Mouse (Mus musculus): Measurements from ENCODE around the gene Plxnc1.
A peak's percentile ranks its signal among the peaks of the same experiment; 100 is the strongest.

Plxnc1 gene

DNA sequence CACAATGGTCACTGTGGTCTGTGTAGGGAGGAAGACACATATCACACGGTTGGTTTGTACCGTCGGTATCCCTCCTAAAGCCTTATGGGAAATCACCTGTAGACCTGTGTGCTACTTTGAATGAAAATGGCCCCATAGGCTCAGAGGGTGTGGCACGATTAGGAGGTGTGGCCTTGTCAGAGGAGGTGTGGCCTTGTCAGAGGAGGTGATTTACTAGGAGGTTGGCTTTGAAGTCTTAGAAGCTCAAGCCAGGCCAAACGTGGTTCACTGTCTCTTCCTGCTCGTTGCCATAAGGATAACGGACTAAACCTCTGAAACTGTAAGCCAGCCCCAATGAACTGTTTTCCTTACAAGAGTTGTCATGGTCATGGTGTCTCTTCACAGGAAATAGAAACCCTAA lies 73.5 kb downstream of the Plxnc1 start:
- DNase-seq (ENCODE audit: low read depth, low spot score), result no peak

DNA sequence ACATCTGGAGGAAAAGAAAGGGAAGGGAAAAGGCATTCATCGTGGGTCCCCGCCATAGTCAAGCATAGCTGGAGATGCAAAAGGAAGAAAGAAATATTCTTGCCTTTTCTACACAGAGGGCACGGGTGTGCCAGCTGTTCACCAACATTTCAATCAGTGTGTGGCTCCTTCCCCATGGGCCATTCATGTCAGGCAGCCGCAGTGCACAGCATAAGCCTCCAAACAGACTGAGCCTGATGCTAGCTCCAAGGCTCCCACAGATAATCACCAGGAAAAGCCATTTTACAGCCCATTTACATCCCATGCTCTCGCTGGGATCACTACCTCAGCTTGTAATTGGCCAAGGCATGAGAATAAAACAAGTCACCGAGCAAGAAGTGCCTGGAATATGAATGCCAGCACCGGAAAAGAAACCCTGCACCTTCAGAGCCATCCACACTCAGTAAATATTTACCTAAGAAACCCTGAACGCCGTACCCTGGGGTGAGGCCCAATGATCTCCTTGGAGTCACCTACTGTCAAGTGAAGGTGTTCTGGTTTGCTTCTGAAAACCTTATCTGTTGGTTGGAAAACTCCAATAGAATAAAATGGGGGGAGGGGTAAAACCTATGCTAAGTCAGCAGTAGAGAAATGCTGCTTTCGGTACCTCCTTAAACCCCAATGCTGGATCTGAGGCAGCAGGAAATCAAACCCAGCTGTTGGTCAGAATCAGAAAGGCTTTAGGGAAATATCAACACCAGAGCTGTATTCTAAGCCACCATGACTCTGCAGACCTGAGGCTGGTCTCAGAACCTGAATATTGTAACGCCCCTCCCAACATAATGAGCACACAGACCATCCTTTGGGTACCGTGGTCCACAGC lies 77.4 kb downstream of the Plxnc1 start:
- no peak for DNase-seq (ENCODE audit: low read depth, low spot score)

DNA sequence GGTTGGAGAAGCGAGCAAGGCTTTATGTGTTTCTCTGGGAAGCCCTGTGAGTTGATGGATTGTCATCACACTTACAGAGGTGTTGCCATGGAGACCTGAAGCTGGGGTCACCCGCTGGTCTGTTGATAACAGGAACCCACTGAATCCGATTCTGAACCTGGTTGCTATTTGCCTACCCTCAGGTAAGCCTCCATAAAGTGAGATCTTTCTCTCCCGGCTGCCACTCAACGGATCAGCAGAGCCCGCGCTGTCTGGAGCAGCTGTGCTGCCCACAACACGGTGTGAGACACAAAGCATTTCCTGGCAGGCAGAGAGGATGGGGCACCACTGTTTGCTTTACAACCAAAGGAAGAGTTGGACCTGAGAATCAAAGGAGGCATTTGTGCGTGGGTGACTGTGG lies 79.4 kb downstream of the Plxnc1 start:
- peak; percentile 32 for DNase-seq (ENCODE audit: low read depth, low spot score)

DNA sequence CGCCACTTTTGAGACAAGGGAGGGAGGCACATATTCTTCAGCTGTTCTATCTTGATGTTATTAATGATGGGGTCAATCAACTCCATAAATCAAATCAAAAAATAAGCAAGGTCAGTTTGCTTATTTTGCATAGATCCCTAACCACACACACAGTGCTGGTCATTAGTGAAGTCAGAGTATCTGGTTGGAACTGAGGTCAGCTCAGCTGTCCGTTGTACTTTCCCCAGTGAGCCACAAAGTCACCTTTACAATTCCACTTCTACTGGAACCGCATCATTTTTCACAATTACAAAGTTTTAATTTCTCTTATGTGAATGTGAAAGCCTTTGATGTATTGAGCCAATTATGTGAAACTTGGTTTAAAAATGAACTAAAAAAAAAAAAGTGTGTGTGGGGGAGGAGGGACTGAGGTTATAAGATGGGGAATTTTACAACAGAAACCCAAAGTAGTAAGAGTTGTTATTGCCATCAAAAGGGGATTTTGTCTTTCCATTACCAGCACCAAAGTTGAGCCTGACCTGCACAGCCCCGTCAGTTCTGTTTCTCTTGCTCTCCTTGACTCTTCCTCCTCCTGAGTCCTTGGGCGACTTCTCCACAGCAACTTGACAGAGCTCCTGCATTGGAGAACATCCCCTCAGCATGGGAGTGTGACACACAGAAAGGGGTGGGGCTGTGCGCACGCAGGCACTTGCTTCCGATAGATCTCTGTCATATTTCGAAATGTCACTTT lies 80.3 kb downstream of the Plxnc1 start:
- peak; percentile 79 for DNase-seq (ENCODE audit: low read depth, low spot score)

DNA sequence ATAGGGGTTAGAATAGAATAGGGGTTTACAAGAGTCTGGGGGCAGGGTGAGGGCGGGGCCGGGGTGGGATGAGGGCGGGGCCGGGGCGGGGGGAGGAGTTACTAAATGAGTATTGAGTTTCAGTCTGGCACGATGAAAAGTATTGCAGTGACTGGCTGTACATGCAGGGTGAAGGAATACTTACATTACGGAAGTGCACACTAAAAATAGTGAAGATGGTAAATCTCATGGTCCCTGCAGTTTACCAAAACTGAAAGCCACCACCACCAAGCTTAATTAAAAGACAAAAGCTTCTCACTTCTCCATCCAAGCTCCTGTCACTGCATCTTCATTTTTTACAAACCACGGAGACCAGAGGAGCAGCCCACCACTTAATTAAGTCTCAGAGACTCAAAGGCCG lies 81.4 kb downstream of the Plxnc1 start:
- no peak for DNase-seq (ENCODE audit: low read depth, low spot score)

DNA sequence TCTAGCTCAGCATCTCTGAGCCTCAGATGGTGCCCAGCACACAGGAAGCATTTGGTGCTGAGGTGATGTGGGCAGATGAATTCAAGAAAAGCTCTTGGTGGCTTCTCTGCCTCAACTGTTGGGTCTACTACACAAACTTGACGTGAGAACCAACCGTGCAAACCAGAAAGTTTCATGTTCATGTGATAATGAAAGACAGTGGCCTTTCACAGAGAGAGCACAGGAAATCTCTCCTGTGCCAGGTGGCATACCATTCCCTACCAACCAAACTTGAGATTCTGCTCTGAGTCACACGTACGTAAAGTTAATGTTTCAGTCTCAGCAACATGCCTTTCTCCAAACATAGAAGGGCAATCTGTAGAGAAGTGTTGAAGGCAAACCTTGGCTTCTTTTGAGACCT lies 83.8 kb downstream of the Plxnc1 start:
- DNase-seq (ENCODE audit: low read depth, low spot score), result peak; percentile 30

DNA sequence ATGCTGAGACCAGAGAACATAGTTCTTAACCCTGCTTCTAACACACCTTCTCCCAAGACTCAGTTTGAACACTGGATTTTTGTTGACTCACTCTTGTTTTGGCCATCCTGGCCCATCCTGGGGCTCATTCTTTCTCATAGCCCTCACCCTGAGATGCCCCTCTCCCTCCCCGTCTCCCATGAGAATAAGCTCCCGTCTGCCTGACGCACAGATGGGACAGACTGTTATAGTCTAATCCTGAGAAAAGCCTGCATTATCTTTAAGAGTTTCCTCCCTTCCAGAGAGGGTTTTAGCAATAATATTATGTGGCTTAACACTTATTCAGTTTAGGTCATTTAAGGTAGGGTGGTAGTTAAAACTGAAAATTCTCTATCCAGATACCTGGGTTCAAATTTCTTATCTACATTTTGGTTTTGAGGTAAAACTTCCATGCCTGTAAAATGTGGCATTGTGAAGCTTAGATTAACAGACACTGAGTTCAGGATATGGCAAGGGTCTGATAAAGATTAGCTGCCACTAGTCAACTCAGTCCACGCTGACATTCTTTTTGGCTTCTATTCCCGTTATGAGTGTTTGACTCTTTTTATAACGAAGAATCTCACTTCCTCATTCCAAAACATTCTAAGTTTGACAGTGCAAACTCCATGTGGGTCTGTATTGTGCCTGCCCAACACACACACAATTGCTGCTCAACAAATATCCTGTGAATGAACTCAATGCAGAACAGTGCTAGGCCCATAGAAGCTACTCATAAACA lies 86.2 kb downstream of the Plxnc1 start:
- no peak for DNase-seq (ENCODE audit: low read depth, low spot score)

DNA sequence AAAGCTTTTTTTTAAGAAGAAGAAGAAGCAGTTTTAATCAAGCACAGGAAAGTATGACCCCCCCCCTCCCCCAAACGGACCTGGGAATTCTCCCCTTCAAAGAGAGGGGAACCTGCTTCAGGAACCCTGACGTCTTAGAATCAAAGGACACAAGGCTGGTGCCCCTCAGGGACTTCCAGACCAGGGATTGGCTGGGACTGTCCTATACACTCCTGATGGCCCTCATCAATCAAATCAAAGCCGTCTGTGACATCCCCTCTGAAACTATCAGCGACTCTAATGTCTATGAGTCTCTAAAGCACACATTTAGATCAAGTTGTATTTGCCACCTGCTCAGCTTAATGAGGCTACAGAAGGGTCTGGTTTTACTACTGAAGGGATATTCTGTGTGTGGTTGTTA lies 94.1 kb downstream of the Plxnc1 start:
- no peak for DNase-seq (ENCODE audit: low read depth, low spot score)

DNA sequence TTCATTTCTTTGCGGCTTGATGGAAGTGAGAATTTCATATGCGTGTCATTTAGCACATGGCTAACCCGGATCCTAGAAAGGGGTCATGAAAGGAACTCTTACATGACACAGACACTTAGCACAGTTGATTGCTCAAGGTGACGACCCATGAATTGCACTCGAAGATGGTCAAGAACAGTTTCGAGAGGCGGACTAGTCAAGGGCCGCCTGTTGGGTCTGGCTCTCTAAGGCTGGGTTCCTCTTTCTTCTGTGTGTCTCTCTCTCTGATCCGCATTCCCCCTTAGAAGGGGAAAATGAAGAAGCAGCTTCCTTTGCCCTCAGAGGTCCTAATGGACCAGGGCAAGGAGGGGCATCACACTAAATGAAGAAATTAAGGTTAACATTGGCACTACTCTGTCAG lies 94.7 kb downstream of the Plxnc1 start:
- no peak for DNase-seq (ENCODE audit: low read depth, low spot score)

DNA sequence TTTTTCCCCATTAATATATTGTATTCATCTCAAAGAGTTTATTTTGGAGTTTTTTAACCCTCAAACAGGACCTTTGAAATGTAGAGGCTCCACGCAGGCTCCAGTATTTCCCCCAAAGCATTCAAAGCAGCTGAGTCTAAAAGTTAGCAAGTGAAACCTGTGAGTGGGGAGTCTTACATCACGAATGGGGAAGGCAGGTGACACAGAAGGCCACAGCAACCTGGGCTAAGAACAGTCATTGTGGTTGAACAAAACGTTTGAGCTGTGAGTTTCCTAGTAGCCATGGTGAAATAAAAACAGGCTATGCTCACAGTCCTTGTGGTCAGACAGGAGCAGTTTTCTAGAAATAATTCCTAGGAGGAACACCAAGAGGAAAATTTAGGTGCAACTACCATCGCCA lies 95.3 kb downstream of the Plxnc1 start:
- no peak for DNase-seq (ENCODE audit: low read depth, low spot score)

DNA sequence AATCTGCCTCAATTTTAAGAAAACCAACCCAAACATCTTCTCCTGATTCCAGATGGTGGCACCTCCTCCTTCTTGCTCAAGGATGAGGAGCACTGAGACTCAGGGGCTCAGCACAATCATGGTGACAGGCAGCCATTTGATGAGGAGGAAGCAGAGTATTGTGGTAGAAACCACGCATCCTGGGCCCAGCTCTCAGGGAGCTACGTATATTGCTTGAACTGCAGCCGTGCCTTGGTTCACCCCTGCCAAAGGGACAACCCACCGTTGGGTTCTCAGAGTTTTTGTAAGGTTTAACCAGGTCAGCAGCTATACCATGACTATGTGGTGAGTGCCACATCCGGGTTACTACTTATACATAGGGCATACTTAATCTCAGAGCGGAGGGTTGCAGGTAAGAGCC lies 96.3 kb downstream of the Plxnc1 start:
- peak; percentile 40 for DNase-seq (ENCODE audit: low read depth, low spot score)

DNA sequence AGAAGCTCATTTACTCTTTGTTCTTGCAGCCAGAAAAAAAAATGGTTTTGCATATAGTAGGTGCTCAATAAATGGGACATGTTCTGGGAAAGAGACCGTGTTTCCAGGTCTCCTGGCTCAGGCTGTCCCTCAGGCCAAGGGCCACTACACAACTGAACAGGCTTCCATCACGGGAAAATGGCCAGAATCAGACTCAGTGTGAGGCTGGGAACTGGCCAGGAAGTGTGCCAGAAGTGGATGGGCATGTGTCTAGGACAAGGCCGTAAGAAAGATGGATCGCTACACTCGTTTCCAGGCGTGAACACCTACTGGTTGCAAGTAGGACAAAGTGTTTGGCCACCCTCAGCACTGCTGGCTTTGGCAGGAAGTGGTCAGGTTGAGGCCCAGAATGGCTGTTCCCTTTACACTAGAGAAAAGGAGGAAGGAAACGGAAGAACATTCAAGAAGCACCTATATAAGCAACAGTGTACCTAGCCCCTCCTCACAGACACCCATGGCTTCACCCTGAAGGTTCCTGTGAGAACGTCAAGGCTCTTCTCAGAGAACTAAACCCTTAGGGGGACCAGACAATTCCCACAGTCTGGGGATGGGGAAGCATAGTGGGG lies 98.0 kb downstream of the Plxnc1 start:
- no peak for DNase-seq (ENCODE audit: low read depth, low spot score)

DNA sequence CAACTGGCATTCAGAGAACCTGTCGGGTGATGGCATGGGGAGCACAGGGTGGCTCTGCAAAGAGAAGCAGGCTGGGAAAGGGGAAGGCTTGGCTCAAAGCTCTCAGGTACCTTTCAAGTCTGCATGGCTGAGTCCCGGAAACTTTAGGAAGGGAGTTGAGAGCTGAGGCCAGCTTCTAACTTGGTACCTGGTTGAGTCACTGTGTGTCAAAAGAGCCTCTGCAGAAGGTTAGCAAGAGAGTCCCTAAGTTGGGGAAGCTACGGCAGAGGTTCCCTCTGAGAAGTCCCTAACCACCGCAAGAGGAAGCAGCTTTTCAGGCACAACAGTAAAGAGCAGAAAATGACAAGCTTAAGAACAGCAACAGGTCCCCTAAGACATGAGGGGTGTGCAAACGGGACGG lies 99.9 kb downstream of the Plxnc1 start:
- DNase-seq (ENCODE audit: low read depth, low spot score), result peak; percentile 10

DNA sequence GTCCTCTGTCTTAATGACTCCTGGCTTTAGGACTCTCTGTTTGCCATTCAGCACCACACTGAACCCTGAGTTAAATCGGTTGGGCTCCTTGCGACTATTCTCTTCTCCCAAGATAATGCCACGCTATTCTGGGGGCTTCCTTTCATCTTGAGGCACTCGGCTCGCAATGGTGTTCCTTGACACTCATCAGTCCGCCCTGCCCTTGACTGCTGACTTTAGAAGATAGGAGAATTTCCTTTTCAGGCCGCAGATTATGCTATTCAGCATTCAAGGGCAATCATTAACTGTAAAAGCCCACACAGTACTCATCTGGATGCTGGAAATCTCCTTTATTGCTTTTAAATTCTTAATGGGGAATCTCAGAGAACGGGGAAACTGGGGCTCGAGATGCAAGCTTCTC lies 108.8 kb downstream of the Plxnc1 start:
- DNase-seq (ENCODE audit: low read depth, low spot score), result no peak

DNA sequence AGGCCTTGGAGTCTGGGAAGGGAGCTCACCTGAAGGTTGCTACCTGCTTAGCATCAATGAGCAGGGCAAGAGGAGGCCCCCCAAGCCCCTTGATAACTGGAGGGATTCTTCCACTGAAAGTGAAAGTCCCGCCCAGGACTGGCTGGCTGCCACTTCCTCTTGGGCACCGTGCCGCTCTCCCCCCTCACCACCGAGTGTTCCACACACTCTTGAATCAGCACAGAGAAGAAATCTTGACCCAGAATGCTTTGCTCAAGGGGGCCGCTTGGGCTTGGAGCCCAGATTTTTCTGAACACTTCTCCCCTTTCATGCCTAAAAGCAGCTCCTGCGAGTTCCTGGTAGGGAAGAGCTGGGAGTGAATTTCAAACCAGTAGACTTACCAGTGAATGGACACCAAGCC lies 115.2 kb downstream of the Plxnc1 start:
- peak; percentile 78 for DNase-seq (ENCODE audit: low read depth, low spot score)

DNA sequence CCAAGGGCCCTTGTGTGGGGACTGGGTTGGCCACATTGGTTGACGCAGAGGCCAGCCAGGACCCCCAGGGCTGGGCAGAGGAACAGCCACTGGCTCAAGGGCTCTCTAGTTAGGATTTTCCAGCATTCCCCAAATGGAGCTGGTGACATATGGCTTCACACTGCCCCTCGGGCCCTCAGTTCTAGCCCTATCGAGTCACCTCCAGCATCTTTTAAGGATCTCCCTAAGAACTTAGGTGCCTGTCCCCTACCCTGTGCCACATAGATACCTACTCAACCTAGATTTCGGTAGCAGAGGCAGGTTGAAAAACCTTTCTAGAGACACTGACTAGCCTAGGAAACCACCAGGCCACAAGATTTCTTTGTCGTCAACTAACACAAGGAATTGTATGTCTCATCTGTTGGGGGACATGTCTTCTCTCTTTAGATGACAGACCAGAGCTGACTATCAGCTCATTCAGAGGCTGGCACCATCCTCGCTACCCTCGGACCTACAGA lies 115.9 kb downstream of the Plxnc1 start:
- DNase-seq (ENCODE audit: low read depth, low spot score), result peak; percentile 41

DNA sequence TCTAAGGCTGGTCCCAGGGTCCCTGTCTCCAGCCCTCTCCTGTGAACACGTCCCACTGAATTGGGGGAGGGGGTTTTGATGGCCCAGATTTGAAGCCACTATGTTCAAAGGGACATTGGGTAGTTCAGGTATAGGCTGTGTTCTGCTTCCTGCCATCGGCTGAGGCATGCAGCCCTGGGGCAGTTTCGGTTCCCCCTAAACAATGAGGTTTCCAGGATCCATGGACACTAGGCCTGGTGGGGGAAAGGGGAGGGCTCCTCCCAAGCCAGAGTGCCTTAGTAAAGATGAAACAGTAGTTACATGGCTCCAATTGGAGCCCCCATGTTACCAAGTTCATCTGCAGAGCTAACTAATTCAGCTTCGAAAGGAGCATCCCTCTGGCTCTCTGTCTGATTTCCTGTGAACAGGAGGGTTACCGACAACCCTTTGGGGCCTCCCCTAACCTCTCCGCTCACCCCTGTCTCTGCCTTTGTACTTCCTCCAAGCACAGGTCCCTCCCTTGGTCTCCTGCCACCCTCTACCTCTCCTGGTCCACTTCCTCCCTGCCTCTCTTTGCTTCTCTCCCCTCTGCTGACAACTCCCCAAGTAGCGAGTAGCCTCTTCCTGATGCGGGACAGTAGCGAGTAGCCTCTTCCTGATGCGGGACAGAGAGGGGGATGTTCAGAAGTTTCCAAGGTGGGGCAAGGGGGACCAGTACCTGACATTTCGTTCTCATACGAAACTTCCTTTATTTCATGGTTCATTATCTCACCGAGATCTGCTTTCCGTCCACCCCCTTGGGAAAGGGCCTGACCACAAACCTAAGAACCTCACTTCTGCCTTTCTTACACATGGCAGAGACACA lies 116.5 kb downstream of the Plxnc1 start:
- peak; percentile 79 for DNase-seq (ENCODE audit: low read depth, low spot score)

DNA sequence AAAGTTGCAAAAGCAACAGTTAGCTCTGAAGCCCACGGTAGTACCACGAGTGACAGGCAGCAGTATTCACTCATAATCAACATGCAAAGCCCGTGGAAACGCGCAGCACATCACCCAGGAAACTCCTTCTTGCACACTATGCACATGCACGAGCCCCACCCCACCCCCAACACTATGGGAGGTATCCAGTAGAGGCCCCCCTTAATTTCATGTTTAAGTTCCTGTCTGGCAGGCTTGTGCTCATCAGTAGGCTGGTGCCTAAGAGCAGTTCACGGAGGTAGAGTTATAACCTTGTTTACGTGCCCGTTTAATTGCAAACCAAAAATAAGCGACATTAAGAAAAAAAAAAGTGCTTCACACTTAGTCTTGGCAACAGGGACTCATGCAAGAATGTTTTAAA lies 117.3 kb downstream of the Plxnc1 start:
- peak; percentile 44 for DNase-seq (ENCODE audit: low read depth, low spot score)

DNA sequence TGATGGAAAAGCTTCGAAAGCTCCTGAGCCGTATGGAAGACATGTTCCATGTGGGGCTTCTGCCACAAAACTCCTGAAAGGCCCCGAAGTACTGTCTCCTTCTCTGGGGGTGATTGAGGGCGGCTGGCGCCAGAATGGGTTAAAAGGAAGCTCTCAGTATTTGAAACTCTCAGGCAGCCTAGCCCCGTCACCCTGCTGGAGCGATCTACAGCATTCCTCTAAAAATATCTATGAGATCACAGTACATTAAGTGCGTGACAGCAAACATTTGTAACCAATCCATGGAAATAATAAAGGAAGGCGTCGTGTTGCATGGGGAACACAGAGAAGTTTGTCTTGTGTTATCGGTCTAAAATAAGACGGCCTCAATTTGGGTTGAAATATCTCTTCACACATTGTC lies 118.2 kb downstream of the Plxnc1 start:
- no peak for DNase-seq (ENCODE audit: low read depth, low spot score)

DNA sequence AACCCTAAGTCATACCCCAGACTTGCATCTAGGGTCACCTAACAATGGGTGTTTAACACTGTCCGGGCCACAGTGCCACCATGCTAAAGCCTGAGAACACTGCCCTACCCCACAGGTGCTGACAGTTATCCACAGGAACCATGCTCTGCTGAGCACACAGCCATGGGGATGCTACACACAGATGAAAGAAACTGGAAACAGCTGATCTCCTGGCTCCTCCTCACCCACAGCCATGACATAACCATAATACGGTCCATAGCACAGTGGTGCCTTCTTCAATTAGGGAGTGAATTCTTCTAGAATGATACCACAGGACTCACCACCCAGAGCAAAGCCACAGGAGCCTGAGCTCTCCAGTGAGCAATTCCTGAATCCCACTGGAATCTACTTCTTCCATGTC lies 118.7 kb downstream of the Plxnc1 start:
- DNase-seq (ENCODE audit: low read depth, low spot score), result no peak

Measured in CD4-positive, CD25-positive, alpha-beta regulatory T cell, adult 2 months (primary cell).